Mouse (Mus musculus) CD4-positive, CD25-positive, alpha-beta regulatory T cell, adult 9 weeks (primary cell): Measurements from ENCODE around the gene Mef2c. TPM values are rescaled to one million over a fixed set of nuclear protein-coding genes. Genes with fewer than 3 reads are reported as not detected.

Experiments
- polyA plus RNA-seq: library from polyadenylated mRNA; unstranded; fragments of 100-300 nt; shearing (Covaris generic); gene quantifications from one replicate; pipeline ENCODE4 v1.2.1, GENCODE M21; 2017

Gene Mef2c
- polyA plus RNA-seq: 1.4 TPM

GRCm38 (mm10) chr13:83503919-83504318 is at the start of gene Mef2c:
Mef2c (plus strand) TSS chr13:83504034.

